Mouse (Mus musculus): Measurements from ENCODE around the gene Ap2a1.

- no peak for TF ChIP-seq POLR2A (IDR thresholded peaks at IDR 0.05; ENCODE audit: extremely low read depth, insufficient read depth, low read length)
- no peak for TF ChIP-seq CTCF (IDR thresholded peaks at IDR 0.05; ENCODE audit: extremely low read depth, insufficient read depth, low read length)
These were observed 41.8 kb upstream of the Ap2a1 start for GRCm38 (mm10) chr7:44971142-44971541.

All from cortical plate, adult 2 months (tissue).